Mouse (Mus musculus) hindbrain, embryonic 11.5 days (tissue): ENCODE data around the gene Cdk8. TPM values are rescaled to one million over a fixed set of nuclear protein-coding genes. Genes with fewer than 3 reads are reported as not detected.
"Not testable (repeated sequence)": the region's sequence is repeated elsewhere in the genome, so short reads cannot be mapped to it uniquely, and the experiment has no call there.

Experiments used
- ATAC-seq: fragments of 200-750 bp; cut with Nextera tagmentation; 2 replicates; pipeline ENCODE4 v1.8.0; 2017; ENCODE audit warnings: mild to moderate bottlenecking, moderate TSS enrichment, moderate library complexity; ENCODE audit not compliant: low FRiP score
- DNase-seq: peaks from one replicate; pipeline ENCODE4 v3.0.0-alpha.2; 2015; ENCODE audit warnings: low spot score
- H3K27ac ChIP-seq: fragments of 300-500 bp; sonication (generic); 2 replicates; pipeline ENCODE4 v1.5.1; 2014; ENCODE audit warnings: mild to moderate bottlenecking, low read depth, low read length
- H3K27me3 ChIP-seq: fragments of 300-500 bp; sonication (generic); 2 replicates; pipeline ENCODE4 v1.6.1; 2014; ENCODE audit warnings: mild to moderate bottlenecking, low read length, moderate library complexity, mixed read lengths; ENCODE audit not compliant: control insufficient read depth, insufficient read depth
- H3K36me3 ChIP-seq: fragments of 300-500 bp; sonication (generic); 2 replicates; pipeline ENCODE4 v1.6.1; 2014; ENCODE audit warnings: mild to moderate bottlenecking, low read length, moderate library complexity, mixed read lengths; ENCODE audit not compliant: control insufficient read depth, insufficient read depth
- H3K4me1 ChIP-seq: fragments of 300-500 bp; sonication (generic); replicated peaks from 2 replicates; pipeline ENCODE4 v1.6.1; 2014; ENCODE audit warnings: low read length, mixed read lengths; ENCODE audit not compliant: control insufficient read depth, insufficient read depth
- H3K4me2 ChIP-seq: fragments of 300-500 bp; sonication (generic); replicated peaks from 2 replicates; pipeline ENCODE4 v1.6.1; 2014; ENCODE audit warnings: mild to moderate bottlenecking, low read depth, low read length
- H3K4me3 ChIP-seq: fragments of 300-500 bp; sonication (generic); 2 replicates; pipeline ENCODE4 v1.5.1; 2014; ENCODE audit warnings: low read depth, low read length
- H3K9ac ChIP-seq: fragments of 300-500 bp; sonication (generic); 2 replicates; pipeline ENCODE4 v1.6.1; 2014; ENCODE audit warnings: low read depth, low read length
- H3K9me3 ChIP-seq: fragments of 300-500 bp; sonication (generic); 2 replicates; pipeline ENCODE4 v1.6.1; 2016; ENCODE audit warnings: low read length; ENCODE audit not compliant: control insufficient read depth
- WGBS: fragments of 180-500 bp; shearing (Covaris S2); extraction: QIAGEN DNeasy Blood & Tissue Kit; methylation state at CpG from one replicate; pipeline ENCODE4 v1.1.7; 2014; 5-methylcytosine and 5-hydroxymethylcytosine counted together
- polyA plus RNA-seq: library from polyadenylated mRNA; unstranded; fragments of >200 nt; fragmentation: Nextera tagmentation; extraction: Ambion mirVana; gene quantifications from 2 replicates; pipeline ENCODE4 v1.2.1, GENCODE M21; 2014

The Cdk8 gene
- 36.9 and 40.5 TPM in 2 replicates for polyA plus RNA-seq

GRCm38 (mm10) chr5:146230864-146231654 is at the start of gene Cdk8:
TSS of gene Cdk8 (plus strand) at chr5:146231230.
- Histone ChIP-seq H3K4me3 (peak within 1 kb of the TSS; percentile 81), H3K9me3 (no peaks in the 10 kb centered on the region), H3K27ac (peak within 1 kb of the TSS; percentile 88), H3K4me1 (no peaks in the 10 kb centered on the region; the same call in 1 of the 2 replicates), H3K36me3 (no peaks in the 10 kb centered on the region), H3K27me3 (no peaks in the 10 kb centered on the region), H3K9ac (peak within 1 kb of the TSS; percentile 88), H3K4me2 (peak within 1 kb of the TSS; percentile 76)
- peak; percentile 87 for ATAC-seq
- peak; percentile 98 for DNase-seq
- under 1% methylated on average over 64 of the region's 102 CpGs for whole genome bisulfite sequencing

GRCm38 (mm10) chr5:146185204-146185603 is 45.8 kb upstream of the Cdk8 start, which contains the start of gene 1700001J03Rik:
TSS of gene 1700001J03Rik (minus strand) at chr5:146185304.
- H3K9ac ChIP-seq, H3K4me2 ChIP-seq, H3K4me3 ChIP-seq, DNase-seq, H3K27ac ChIP-seq, ATAC-seq, H3K9me3 ChIP-seq, H3K27me3 ChIP-seq, H3K4me1 ChIP-seq, H3K36me3 ChIP-seq: not testable (repeated sequence)
- 78% methylated on average over 4 of the region's 4 CpGs for WGBS

- WGBS = 40% methylated on average over 5 of the region's 5 CpGs
- H3K4me1 ChIP-seq, H3K27me3 ChIP-seq, H3K4me2 ChIP-seq, H3K36me3 ChIP-seq, ATAC-seq, H3K9ac ChIP-seq, H3K4me3 ChIP-seq, H3K27ac ChIP-seq, H3K9me3 ChIP-seq: not testable (repeated sequence)
- peak; percentile 47 for DNase-seq
Measured at GRCm38 (mm10) chr5:146187441-146187840, 43.6 kb upstream of the Cdk8 start.

GRCm38 (mm10) chr5:146188144-146188543 is 42.9 kb upstream of the Cdk8 start:
- Histone ChIP-seq H3K4me1 (no peaks in the 10 kb centered on the region), H3K36me3 (no peaks in the 10 kb centered on the region), H3K4me3 (no peak overlapping the region), H3K4me2 (no peak overlapping the region), H3K9ac (no peak overlapping the region), H3K9me3 (0 out of 2 replicates have a peak, but pooled peaks cover 4% of the 10 kb centered on the region), H3K27ac (no peak overlapping the region), H3K27me3 (no peaks in the 10 kb centered on the region)
- DNase-seq = no peak
- ATAC-seq = no peak
- WGBS = 82% methylated on average over 1 of the region's 1 CpGs

GRCm38 (mm10) chr5:146188712-146189111 is 42.3 kb upstream of the Cdk8 start:
- H3K4me2 ChIP-seq = no peak overlapping the region
- ATAC-seq (no peak), DNase-seq (no peak)
- 0 out of 2 replicates have a peak, but pooled peaks cover 3% of the 10 kb centered on the region for H3K9me3 ChIP-seq
- H3K36me3 ChIP-seq = no peaks in the 10 kb centered on the region
- H3K27me3 ChIP-seq = no peaks in the 10 kb centered on the region
- H3K9ac ChIP-seq = no peak overlapping the region
- WGBS = 91% methylated on average over 7 of the region's 7 CpGs
- H3K27ac ChIP-seq = no peak overlapping the region
- no peak overlapping the region for H3K4me3 ChIP-seq
- H3K4me1 ChIP-seq = no peaks in the 10 kb centered on the region

- no peak for DNase-seq
Measured at GRCm38 (mm10) chr5:146190093-146190492, 40.9 kb upstream of the Cdk8 start.

GRCm38 (mm10) chr5:146190501-146191269 is 40.3 kb upstream of the Cdk8 start:
- no peak overlapping the region for H3K9ac ChIP-seq
- H3K36me3 ChIP-seq = no peaks in the 10 kb centered on the region
- no peak overlapping the region for H3K4me3 ChIP-seq
- no peak overlapping the region for H3K27ac ChIP-seq
- no peaks in the 10 kb centered on the region for H3K27me3 ChIP-seq
- H3K4me1 ChIP-seq = no peaks in the 10 kb centered on the region
- ATAC-seq (no peak), DNase-seq (no peak)
- 61% methylated on average over 3 of the region's 3 CpGs for WGBS
- H3K9me3 ChIP-seq = no peaks in the 10 kb centered on the region
- H3K4me2 ChIP-seq = no peak overlapping the region

More at GRCm38 (mm10) chr5:146190093-146190492, 40.9 kb upstream of the Cdk8 start:
- Histone ChIP-seq H3K4me1 (no peaks in the 10 kb centered on the region), H3K9ac (no peak overlapping the region), H3K27ac (no peak overlapping the region), H3K9me3 (no peaks in the 10 kb centered on the region), H3K4me3 (no peak overlapping the region), H3K4me2 (no peak overlapping the region), H3K36me3 (no peaks in the 10 kb centered on the region), H3K27me3 (no peaks in the 10 kb centered on the region)
- WGBS = 72% methylated on average over 4 of the region's 4 CpGs
- ATAC-seq = no peak

GRCm38 (mm10) chr5:146193360-146193759 is 37.7 kb upstream of the Cdk8 start:
- Histone ChIP-seq H3K9me3 (no peaks in the 10 kb centered on the region), H3K9ac (no peak overlapping the region), H3K27me3 (no peaks in the 10 kb centered on the region), H3K4me1 (no peaks in the 10 kb centered on the region), H3K27ac (no peak overlapping the region), H3K36me3 (no peaks in the 10 kb centered on the region), H3K4me3 (no peak overlapping the region), H3K4me2 (no peak overlapping the region)
- DNase-seq (no peak), ATAC-seq (no peak)
- WGBS = 83% methylated on average over 8 of the region's 8 CpGs
